Mouse (Mus musculus): ENCODE data around the gene Hoxa4. TPM values are rescaled to one million over a fixed set of nuclear protein-coding genes. Genes with fewer than 3 reads are reported as not detected.

Hoxa4 gene
- total and polyA plus RNA-seq, 3 experiments: 0.19 TPM; not detected in 2

DNA sequence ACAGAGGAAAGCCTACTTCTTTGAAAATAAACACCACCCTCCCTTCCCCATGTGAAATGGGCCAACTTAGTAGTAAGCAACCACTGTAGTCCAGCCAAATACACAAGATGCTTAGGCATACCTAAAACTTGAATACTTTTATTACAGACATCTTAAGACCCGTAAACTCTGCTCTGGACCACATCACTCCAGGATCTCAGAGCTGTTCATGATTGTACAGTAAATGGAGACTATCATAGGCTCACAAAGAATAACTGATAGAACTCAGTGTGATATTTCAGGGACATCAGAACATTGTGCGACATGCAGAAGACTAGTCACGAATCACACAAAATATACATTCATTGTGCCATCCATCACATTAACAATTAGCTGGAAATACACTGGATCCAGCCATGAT, 36.1 kb downstream of the Hoxa4 start:
- dilution Hi-C loops (cut with MboI; ENCODE audit: extremely low pct_ligation_motif_present, extremely low pct_unique_long_range_greater_than_20kb, low sequenced_read_pairs): no loop called here
- no peak overlapping the region for H3K4me3 ChIP-seq (replicated peaks in 1 of 3; ENCODE audit: low read depth in 2 of 3, low read length in 2 of 3, poor library complexity in 1 of 3)
- TF ChIP-seq IRF4 (IDR thresholded peaks at IDR 0.05; ENCODE audit: low read depth, low read length) (no peak), ZC3H11A (IDR thresholded peaks at IDR 0.05; ENCODE audit: low read depth, low read length) (no peak), ELF1 (IDR thresholded peaks at IDR 0.05; ENCODE audit: low read depth, low read length) (no peak), ETS1 (conservative IDR thresholded peaks at IDR 0.05; ENCODE audit: low read depth, low read length) (no peak), POLR2AphosphoS2 (IDR thresholded peaks at IDR 0.05; ENCODE audit: low read depth, low read length) (no peak), HCFC1 (IDR thresholded peaks at IDR 0.05; ENCODE audit: low read depth, low read length) (no peak)
- no peak for DNase-seq (ENCODE audit: extremely low read depth)
- no peak overlapping the region for H3K4me2 ChIP-seq (ENCODE audit: insufficient read depth, low read depth, poor library complexity, severe bottlenecking)
- H3K79me2 ChIP-seq (replicated peaks; ENCODE audit: control insufficient read depth, extremely low read depth, insufficient read depth, poor library complexity, severe bottlenecking): peaks cover 7% of the 10 kb centered on the region; the same call in 1 of the 2 replicates
- H3K36me3 ChIP-seq (replicated peaks in 1 of 2; ENCODE audit: control insufficient read depth in 1 of 2, insufficient read depth in 1 of 2, low read length in 1 of 2): peaks cover 0 to 10% of the 10 kb centered on the region in 2 experiments
- in situ Hi-C loops (cut with MboI; ENCODE audit: low pct_ligation_motif_present, low pct_unique_long_range_greater_than_20kb, low sequenced_read_pairs): no loop called here
- no peaks in the 10 kb centered on the region for H3K9me3 ChIP-seq (replicated peaks; ENCODE audit: low read length)
- H3K27me3 ChIP-seq (replicated peaks): no peaks in the 10 kb centered on the region
- H3K27ac ChIP-seq (ENCODE audit: insufficient read depth, low read depth): no peak overlapping the region
- peaks cover 4 to 8% of the 10 kb centered on the region in 2 experiments; a peak in 2 of 4 replicates for H3K4me1 ChIP-seq (ENCODE audit: control insufficient read depth in 1 of 2, insufficient read depth in 2 of 2)
- no peak overlapping the region for H3K9ac ChIP-seq (ENCODE audit: insufficient read depth, low read depth)

DNA sequence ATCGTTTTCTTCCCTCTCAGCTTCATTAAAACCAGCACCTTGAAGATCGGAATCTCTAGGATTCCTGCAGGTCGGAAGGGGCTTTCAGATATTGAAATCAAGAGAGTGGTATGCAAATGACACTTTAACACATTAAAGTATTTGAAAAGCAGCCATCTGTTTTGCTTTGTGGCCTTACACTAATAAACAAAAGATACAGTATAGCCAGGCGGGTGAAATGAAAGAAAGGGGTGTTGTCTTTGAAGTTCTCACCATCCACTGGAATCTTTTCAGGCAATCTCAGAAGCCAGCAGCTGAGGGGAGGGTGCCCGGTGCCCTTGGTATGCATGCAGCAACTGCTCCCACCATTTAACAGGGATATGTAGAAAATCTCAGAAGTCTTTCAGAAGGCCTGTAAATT, 37.5 kb downstream of the Hoxa4 start:
- H3K36me3 ChIP-seq (replicated peaks in 1 of 2; ENCODE audit: control insufficient read depth in 1 of 2, insufficient read depth in 1 of 2, low read length in 1 of 2): peaks cover 0 to 10% of the 10 kb centered on the region in 2 experiments
- DNase-seq (ENCODE audit: extremely low read depth): no peak
- H3K4me2 ChIP-seq (ENCODE audit: insufficient read depth, low read depth, poor library complexity, severe bottlenecking): no peak overlapping the region
- no peak overlapping the region for H3K9ac ChIP-seq (ENCODE audit: insufficient read depth, low read depth)
- in situ Hi-C loops (cut with MboI; ENCODE audit: low pct_ligation_motif_present, low pct_unique_long_range_greater_than_20kb, low sequenced_read_pairs) (no loop called here), dilution Hi-C loops (cut with MboI; ENCODE audit: extremely low pct_ligation_motif_present, extremely low pct_unique_long_range_greater_than_20kb, low sequenced_read_pairs) (no loop called here)
- H3K27me3 ChIP-seq (replicated peaks): no peaks in the 10 kb centered on the region
- TF ChIP-seq IRF4 (IDR thresholded peaks at IDR 0.05; ENCODE audit: low read depth, low read length) (no peak), MEF2A (IDR thresholded peaks at IDR 0.05; ENCODE audit: borderline replicate concordance, low read depth, low read length) (no peak), HCFC1 (IDR thresholded peaks at IDR 0.05; ENCODE audit: low read depth, low read length) (no peak), NRF1 (IDR thresholded peaks at IDR 0.05; ENCODE audit: low read depth, low read length) (no peak), TCF12 (IDR thresholded peaks at IDR 0.05; ENCODE audit: low read depth, low read length) (no peak), MAZ (IDR thresholded peaks at IDR 0.05; ENCODE audit: low read depth, low read length) (no peak), RCOR1 (conservative IDR thresholded peaks at IDR 0.05; ENCODE audit: low read depth, low read length) (no peak), SIN3A (IDR thresholded peaks at IDR 0.05; ENCODE audit: low read length) (no peak), POLR2AphosphoS2 (IDR thresholded peaks at IDR 0.05; ENCODE audit: low read depth, low read length) (no peak), ZMIZ1 (IDR thresholded peaks at IDR 0.05; ENCODE audit: low read depth, low read length) (no peak), E2F4 (IDR thresholded peaks at IDR 0.05; ENCODE audit: insufficient replicate concordance, low read depth, low read length) (no peak), BHLHE40 (IDR thresholded peaks at IDR 0.05; ENCODE audit: low read depth, low read length) (no peak), UBTF (IDR thresholded peaks at IDR 0.05; ENCODE audit: low read depth, low read length) (no peak), EP300 (IDR thresholded peaks at IDR 0.05; ENCODE audit: low read length) (no peak), USF2 (conservative IDR thresholded peaks at IDR 0.05; ENCODE audit: low read depth, low read length) (no peak), NELFE (IDR thresholded peaks at IDR 0.05; ENCODE audit: low read depth, low read length) (no peak), CHD1 (IDR thresholded peaks at IDR 0.05; ENCODE audit: low read depth, low read length) (no peak)
- H3K79me2 ChIP-seq (replicated peaks; ENCODE audit: control insufficient read depth, extremely low read depth, insufficient read depth, poor library complexity, severe bottlenecking): peaks cover 2% of the 10 kb centered on the region; the same call in 1 of the 2 replicates
- no peak overlapping the region for H3K4me3 ChIP-seq (replicated peaks in 1 of 3; ENCODE audit: low read depth in 2 of 3, low read length in 2 of 3, poor library complexity in 1 of 3)
- H3K9me3 ChIP-seq (replicated peaks; ENCODE audit: low read length): no peaks in the 10 kb centered on the region
- no peak overlapping the region for H3K27ac ChIP-seq (ENCODE audit: insufficient read depth, low read depth)
- peaks cover 5 to 7% of the 10 kb centered on the region in 2 experiments; a peak in 2 of 4 replicates for H3K4me1 ChIP-seq (ENCODE audit: control insufficient read depth in 1 of 2, insufficient read depth in 2 of 2)

All from CH12.LX (cell line).